Mouse (Mus musculus) gonadal fat pad, adult 2 months (tissue): ENCODE data around the gene Dtwd1. TPM values are rescaled to one million over a fixed set of nuclear protein-coding genes. Genes with fewer than 3 reads are reported as not detected.
"Not testable (repeated sequence)": the region's sequence is repeated elsewhere in the genome, so short reads cannot be mapped to it uniquely, and the experiment has no call there.

Experiments used
- DNase-seq: peaks from one replicate; pipeline ENCODE4 v3.0.0-alpha.2; 2012; ENCODE audit warnings: low read depth
- polyA plus RNA-seq: library from polyadenylated mRNA; depleted of rRNA; stranded (reverse); fragments of >200 nt; gene quantifications from 2 replicates; pipeline ENCODE4 v1.2.3, GENCODE M21; 2012; rRNA removed

Dtwd1 gene
- polyA plus RNA-seq = 5.4 and 5.6 TPM in 2 replicates

DNA sequence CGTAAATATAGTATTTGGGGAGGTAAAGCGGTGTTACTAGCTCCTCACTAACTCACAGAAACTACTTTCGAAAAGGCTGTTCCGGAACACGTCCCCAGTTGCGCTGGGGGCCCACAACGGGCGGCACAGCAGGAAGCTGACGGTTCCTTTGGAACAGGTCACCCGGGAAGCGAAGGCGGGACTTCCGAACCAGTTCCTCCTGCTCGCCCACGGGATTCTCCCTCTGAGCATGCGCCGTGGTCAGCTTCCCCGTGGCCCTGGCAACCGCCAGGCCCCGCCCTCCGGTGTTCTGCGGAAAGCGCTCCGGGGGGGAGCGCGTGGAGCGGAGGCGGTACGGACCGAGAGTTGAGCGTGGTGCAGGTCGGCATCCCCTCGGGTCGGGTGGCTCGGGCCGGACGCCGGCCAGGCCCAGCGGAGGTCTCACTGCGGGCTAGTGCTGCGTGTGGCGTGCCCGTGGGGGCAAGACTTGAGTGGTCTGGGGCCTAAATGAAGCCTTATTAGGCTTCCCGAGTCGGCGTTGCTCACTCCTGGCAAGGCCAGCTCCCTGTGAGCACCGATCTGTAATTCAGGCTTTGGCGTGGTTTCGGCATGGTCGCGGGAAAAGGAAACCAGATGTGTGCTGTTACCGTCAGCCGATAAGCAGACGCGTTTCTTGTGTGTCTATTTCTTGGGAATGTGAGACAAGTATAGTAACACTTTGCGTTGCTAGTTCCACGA lies at the start of gene Dtwd1, which contains the start of gene Fam227b:
Dtwd1 (plus strand) TSS at position 287 of the 717 bp plus-strand sequence.
Fam227b (minus strand) TSS at position 150 of the 717 bp plus-strand sequence.
- peak; percentile 68 for DNase-seq

DNA sequence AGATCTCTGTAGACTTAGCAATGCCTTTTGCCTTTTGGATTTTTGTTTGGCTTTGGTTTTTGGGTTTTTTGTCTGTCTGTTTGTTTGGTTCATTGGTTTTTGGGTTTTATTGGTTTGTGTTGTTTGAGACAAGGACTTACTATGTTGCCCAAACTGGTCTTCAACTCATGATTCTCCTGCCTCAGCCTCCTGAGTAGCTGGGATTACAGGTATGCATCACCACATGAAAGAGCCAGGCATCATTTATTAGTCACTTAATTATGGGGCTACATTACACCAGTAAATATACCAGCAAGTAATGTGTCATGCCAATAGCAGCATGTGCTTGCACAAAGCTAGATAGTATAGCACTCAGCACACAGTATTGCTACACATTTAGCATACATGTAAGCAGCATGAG lies 4.2 kb upstream of the Dtwd1 start:
- no peak for DNase-seq

- DNase-seq = no peak
These were observed 13.5 kb downstream of the Dtwd1 start for GRCm38 (mm10) chr2:126165277-126166018.

DNA sequence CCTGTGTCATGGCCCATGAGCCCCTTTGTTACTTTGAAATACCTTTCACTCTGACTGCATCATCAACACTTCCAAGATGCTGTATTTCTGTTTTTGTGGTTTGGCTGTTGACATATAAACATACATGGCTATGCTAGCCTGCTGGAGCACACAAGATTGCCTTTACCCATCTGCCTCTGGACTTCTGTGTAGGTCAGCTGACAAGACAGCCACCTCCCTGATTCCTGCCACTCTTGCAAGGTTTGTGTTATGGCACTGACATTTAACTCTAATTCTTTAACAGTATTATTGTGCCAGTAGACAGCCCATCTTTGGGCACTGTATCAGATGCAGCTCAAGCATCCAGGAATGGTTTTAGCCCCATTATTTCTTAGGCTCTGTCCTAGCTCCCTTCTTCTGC lies 14.4 kb downstream of the Dtwd1 start:
- DNase-seq = no peak

- no peak for DNase-seq
These were observed 15.1 kb downstream of the Dtwd1 start for GRCm38 (mm10) chr2:126166848-126167617.

- DNase-seq = no peak
These were observed 19.5 kb downstream of the Dtwd1 start for GRCm38 (mm10) chr2:126171427-126171826.

GRCm38 (mm10) chr2:126191306-126191705 lies 39.4 kb downstream of the Dtwd1 start:
- DNase-seq = no peak

DNA sequence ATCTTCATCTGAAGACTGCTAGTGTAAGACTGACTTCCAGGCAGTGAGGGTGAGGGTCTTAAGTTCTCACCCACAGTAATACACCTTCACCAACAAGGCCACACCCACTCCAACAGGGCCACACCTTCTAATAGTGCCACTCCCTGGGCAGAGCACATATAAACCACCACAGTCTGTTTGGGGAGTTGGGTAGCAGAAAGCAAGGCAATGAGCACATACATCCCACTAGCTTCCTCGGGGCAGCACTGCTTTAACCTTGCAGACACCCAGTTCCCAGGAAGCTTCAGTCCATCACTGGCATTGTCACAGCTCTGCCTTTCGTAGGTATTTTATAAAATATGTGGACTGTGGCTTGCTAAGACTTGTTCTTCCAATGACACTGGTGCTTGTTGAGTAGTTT lies 40.2 kb downstream of the Dtwd1 start:
- DNase-seq = no peak

- DNase-seq = no peak
These were observed 43.9 kb downstream of the Dtwd1 start for GRCm38 (mm10) chr2:126195631-126196356.

GRCm38 (mm10) chr2:126198971-126199370 lies 47.0 kb downstream of the Dtwd1 start:
- no peak for DNase-seq

- DNase-seq = no peak
These were observed 59.2 kb downstream of the Dtwd1 start for GRCm38 (mm10) chr2:126211011-126211680.

DNA sequence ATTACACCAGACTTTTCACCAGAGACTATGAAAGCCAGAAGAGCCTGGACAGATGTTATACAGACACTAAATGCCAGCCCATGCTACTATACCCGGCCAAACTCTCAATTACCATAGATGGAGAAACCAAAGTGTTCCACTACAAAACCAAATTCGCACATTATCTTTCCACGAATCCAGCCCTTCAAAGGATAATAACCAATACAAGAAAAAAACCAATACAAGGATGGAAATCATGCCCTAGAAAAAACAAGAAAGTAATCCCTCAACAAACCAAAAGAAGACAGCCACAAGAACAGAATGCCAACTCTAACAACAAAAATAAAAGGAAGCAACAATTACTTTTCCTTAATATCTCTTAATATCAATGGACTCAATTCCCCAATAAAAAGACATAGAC lies 62.9 kb downstream of the Dtwd1 start, which contains the start of gene Gm17555:
Gm17555 (plus strand) TSS at position 301 of the 400 bp plus-strand sequence.
- DNase-seq = not testable (repeated sequence)

Other genes with a start within 250 kb of the Dtwd1 start
- gene Fgf7, start 117.5 kb upstream of the Dtwd1 start, polyA plus RNA-seq = 2.2 and 3.1 TPM in 2 replicates
- gene Fam227b, start 137 bp upstream of the Dtwd1 start, polyA plus RNA-seq = 0.07 and 0.08 TPM in 2 replicates
- gene Gm17555, start 63.0 kb downstream of the Dtwd1 start, polyA plus RNA-seq = not detected in 2 replicates